Mouse (Mus musculus) cerebral cortex, adult 2 months (tissue): Measurements from ENCODE around the gene Dmrta2.

Experiments used
- WGBS: fragments of 180-500 bp; shearing (Covaris S2); methylation state at CpG from one replicate; pipeline ENCODE4 v1.1.7; 2018; 5-methylcytosine and 5-hydroxymethylcytosine counted together

Dmrta2 gene

GRCm38 (mm10) chr4:109977148-109978067 is at the start of gene Dmrta2:
Gene Dmrta2, plus strand, starts transcription at chr4:109978053.
- WGBS: 3% methylated on average over 64 of the region's 64 CpGs

- WGBS: 100% methylated on average over 1 of the region's 1 CpGs
Measured at GRCm38 (mm10) chr4:109929058-109929457, 48.8 kb upstream of the Dmrta2 start.

GRCm38 (mm10) chr4:109930445-109930844 is 47.4 kb upstream of the Dmrta2 start:
- WGBS: 100% methylated on average over 1 of the region's 1 CpGs

- WGBS: 52% methylated on average over 1 of the region's 1 CpGs
Measured at GRCm38 (mm10) chr4:109930935-109931334, 46.9 kb upstream of the Dmrta2 start.

GRCm38 (mm10) chr4:109936557-109936956 is 41.3 kb upstream of the Dmrta2 start:
- WGBS: 95% methylated on average over 3 of the region's 3 CpGs

GRCm38 (mm10) chr4:109945554-109945953 is 32.3 kb upstream of the Dmrta2 start:
- WGBS: 90% methylated on average over 1 of the region's 1 CpGs

- 99% methylated on average over 3 of the region's 3 CpGs for WGBS
Measured at GRCm38 (mm10) chr4:109949307-109949706, 28.5 kb upstream of the Dmrta2 start.

GRCm38 (mm10) chr4:109953509-109953908 is 24.3 kb upstream of the Dmrta2 start:
- WGBS: 78% methylated on average over 1 of the region's 1 CpGs

GRCm38 (mm10) chr4:109960201-109960935 is 17.5 kb upstream of the Dmrta2 start:
- 76% methylated on average over 5 of the region's 5 CpGs for WGBS

GRCm38 (mm10) chr4:109963570-109964279 is 14.1 kb upstream of the Dmrta2 start:
- WGBS: 87% methylated on average over 5 of the region's 5 CpGs

GRCm38 (mm10) chr4:109969561-109969960 is 8.3 kb upstream of the Dmrta2 start:
- 90% methylated on average over 5 of the region's 5 CpGs for WGBS

- WGBS: 14% methylated on average over 20 of the region's 20 CpGs
Measured at GRCm38 (mm10) chr4:109973991-109974654, 3.7 kb upstream of the Dmrta2 start.

- 9% methylated on average over 33 of the region's 33 CpGs for WGBS
Measured at GRCm38 (mm10) chr4:109974655-109975380, 3.0 kb upstream of the Dmrta2 start.

GRCm38 (mm10) chr4:109975381-109976240 is 2.2 kb upstream of the Dmrta2 start:
- WGBS: 31% methylated on average over 25 of the region's 25 CpGs

GRCm38 (mm10) chr4:109976273-109977147 is 1.3 kb upstream of the Dmrta2 start:
- WGBS: 16% methylated on average over 34 of the region's 34 CpGs

GRCm38 (mm10) chr4:109978068-109978857 is 410 bp downstream of the Dmrta2 start:
- 3% methylated on average over 55 of the region's 56 CpGs for WGBS

GRCm38 (mm10) chr4:109978858-109979340 is 1.0 kb downstream of the Dmrta2 start:
- WGBS: 8% methylated on average over 9 of the region's 9 CpGs
